Mouse (Mus musculus): ENCODE results near the gene Rfx5. TPM values are rescaled to one million over a fixed set of nuclear protein-coding genes. Genes with fewer than 3 reads are reported as not detected.
A peak's percentile ranks its signal among the peaks of the same experiment; 100 is the strongest.
"Not testable (repeated sequence)": the region's sequence is repeated elsewhere in the genome, so short reads cannot be mapped to it uniquely, and the experiment has no call there.

Rfx5 gene
- polyA plus RNA-seq, 1 experiment from 2014 or later: 4.5 TPM

DNA sequence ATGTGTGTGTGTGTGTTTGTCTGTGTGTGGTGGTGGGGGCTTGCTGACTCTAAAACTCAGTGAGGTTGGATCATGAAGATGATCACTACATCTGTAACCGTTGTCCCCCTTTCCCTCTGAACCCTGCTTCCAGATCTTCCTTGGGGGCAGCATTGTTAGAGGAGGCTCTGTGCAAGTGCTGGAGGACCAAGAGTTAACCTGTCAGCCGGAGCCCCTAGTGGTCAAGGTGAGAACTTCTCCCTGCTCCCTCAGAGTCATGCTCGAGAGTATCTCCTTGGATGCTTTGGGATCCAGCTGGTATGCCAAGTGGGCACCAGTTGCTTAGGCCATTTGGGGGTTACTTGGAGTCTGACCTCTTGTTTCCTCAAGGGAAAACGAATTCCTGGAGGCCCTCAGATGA, 10.2 kb upstream of the Rfx5 start:
- not testable (repeated sequence) for H3K4me3 ChIP-seq (ENCODE audit: low read depth, low read length); H3K27me3 ChIP-seq (replicated peaks; ENCODE audit: control insufficient read depth, insufficient read depth, low read length); H3K27ac ChIP-seq (ENCODE audit: low read depth, low read length); H3K9me3 ChIP-seq (ENCODE audit: control insufficient read depth, low read length); DNase-seq (ENCODE audit: low spot score); H3K4me1 ChIP-seq (replicated peaks; ENCODE audit: control insufficient read depth, insufficient read depth, low read length); H3K9ac ChIP-seq (ENCODE audit: low read depth, low read length); H3K4me2 ChIP-seq; H3K36me3 ChIP-seq (ENCODE audit: control insufficient read depth, insufficient read depth, low read length)
- 25% methylated on average over 4 of the region's 4 CpGs for WGBS
- ATAC-seq (replicated peaks; ENCODE audit: low FRiP score): peak; percentile 65

DNA sequence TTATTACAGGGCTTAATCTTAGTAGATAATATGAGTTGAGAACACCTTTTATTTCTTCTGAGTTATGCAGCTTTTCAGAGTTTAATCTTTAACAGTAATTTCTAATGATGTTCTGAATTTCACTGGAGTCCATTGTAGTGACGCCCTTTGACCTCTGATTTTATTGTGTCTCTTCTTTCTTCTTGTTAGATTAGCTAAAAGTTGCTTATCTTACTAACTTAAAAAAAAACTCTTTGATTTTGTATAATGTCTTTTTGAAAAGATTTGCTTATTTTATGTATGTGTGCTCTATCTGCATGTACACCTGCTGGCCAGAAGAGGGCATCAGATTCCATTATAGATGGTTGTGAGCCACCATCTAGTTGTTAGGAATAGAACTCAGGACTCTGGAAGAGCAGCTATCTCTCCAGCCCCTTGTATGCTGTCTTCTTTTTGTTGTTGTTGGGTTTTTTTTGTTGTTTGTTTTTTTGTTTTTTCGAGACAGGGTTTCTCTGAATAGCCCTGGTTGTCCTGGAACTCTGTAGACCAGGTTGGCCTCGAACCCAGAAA, 5.7 kb upstream of the Rfx5 start:
- WGBS: 64% methylated on average over 3 of the region's 3 CpGs
- Histone ChIP-seq H3K9ac (ENCODE audit: low read depth, low read length) (no peak overlapping the region), H3K4me2 (no peak overlapping the region), H3K9me3 (ENCODE audit: control insufficient read depth, low read length) (no peaks in the 10 kb centered on the region), H3K27ac (ENCODE audit: low read depth, low read length) (no peak overlapping the region), H3K36me3 (ENCODE audit: control insufficient read depth, insufficient read depth, low read length) (no peaks in the 10 kb centered on the region), H3K4me3 (ENCODE audit: low read depth, low read length) (no peak overlapping the region), H3K4me1 (replicated peaks; ENCODE audit: control insufficient read depth, insufficient read depth, low read length) (no peaks in the 10 kb centered on the region; the same call in 1 of the 2 replicates), H3K27me3 (replicated peaks; ENCODE audit: control insufficient read depth, insufficient read depth, low read length) (no peaks in the 10 kb centered on the region)
- DNase-seq (ENCODE audit: low spot score): no peak
- ATAC-seq (replicated peaks; ENCODE audit: low FRiP score): no peak

DNA sequence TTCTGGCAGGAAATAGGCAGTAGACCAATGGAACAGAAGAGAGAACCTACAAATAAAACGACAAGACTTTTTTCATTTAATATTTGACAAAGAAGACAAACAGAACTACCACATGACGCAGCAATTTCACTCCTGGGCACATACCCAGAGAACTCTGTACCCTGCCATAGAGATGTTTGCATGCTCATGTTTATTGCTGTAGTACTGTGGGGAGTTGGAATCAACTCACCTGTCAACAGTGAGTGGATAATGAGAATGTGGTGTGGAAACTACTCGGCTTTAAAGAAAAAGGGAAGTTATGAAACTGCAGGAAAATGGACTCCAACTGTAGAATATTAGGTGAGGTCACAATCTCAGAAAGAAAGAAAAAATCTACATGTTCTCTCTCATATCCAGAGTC, 4.2 kb upstream of the Rfx5 start:
- no peaks in the 10 kb centered on the region for H3K27me3 ChIP-seq (replicated peaks; ENCODE audit: control insufficient read depth, insufficient read depth, low read length)
- no peak for DNase-seq (ENCODE audit: low spot score)
- H3K27ac ChIP-seq (ENCODE audit: low read depth, low read length): no peak overlapping the region
- H3K4me2 ChIP-seq: no peak overlapping the region
- H3K9me3 ChIP-seq (ENCODE audit: control insufficient read depth, low read length): no peaks in the 10 kb centered on the region
- H3K9ac ChIP-seq (ENCODE audit: low read depth, low read length): no peak overlapping the region
- ATAC-seq (replicated peaks; ENCODE audit: low FRiP score): no peak
- no peak overlapping the region for H3K4me3 ChIP-seq (ENCODE audit: low read depth, low read length)
- H3K4me1 ChIP-seq (replicated peaks; ENCODE audit: control insufficient read depth, insufficient read depth, low read length): 0 out of 2 replicates have a peak, but pooled peaks cover under 1% of the 10 kb centered on the region
- 57% methylated on average over 3 of the region's 3 CpGs for WGBS
- H3K36me3 ChIP-seq (ENCODE audit: control insufficient read depth, insufficient read depth, low read length): no peaks in the 10 kb centered on the region

DNA sequence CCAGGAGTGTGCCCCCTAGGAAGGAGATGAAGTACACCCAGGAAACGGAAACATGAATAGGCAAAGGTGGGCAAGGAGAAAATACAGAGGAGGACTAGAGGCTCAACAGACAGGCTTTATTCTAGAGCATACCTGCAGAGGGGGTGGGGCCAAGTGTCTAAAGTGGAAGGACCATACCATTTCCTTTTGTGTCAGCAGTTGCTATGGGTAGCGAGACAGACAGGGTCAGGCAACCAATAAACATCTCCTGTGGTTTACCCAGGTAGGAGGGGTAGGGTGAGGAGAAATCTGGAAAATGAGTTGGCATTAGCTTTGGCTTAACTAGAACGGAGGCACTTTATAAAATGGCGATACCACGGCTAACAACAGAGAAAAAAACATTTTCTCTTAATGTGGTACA, 1.1 kb upstream of the Rfx5 start:
- peaks cover 7% of the 10 kb centered on the region; the same call in 1 of the 2 replicates for H3K36me3 ChIP-seq (ENCODE audit: control insufficient read depth, insufficient read depth, low read length)
- DNase-seq (ENCODE audit: low spot score) (no peak), ATAC-seq (replicated peaks; ENCODE audit: low FRiP score) (no peak)
- H3K9ac ChIP-seq (ENCODE audit: low read depth, low read length): no peak overlapping the region
- no peak overlapping the region for H3K27ac ChIP-seq (ENCODE audit: low read depth, low read length)
- 73% methylated on average over 5 of the region's 5 CpGs for WGBS
- H3K27me3 ChIP-seq (replicated peaks; ENCODE audit: control insufficient read depth, insufficient read depth, low read length): no peaks in the 10 kb centered on the region
- 0 out of 2 replicates have a peak overlapping the region, but pooled peaks have one; percentile 67 for H3K4me3 ChIP-seq (ENCODE audit: low read depth, low read length)
- H3K9me3 ChIP-seq (ENCODE audit: control insufficient read depth, low read length): no peaks in the 10 kb centered on the region
- H3K4me1 ChIP-seq (replicated peaks; ENCODE audit: control insufficient read depth, insufficient read depth, low read length): 0 out of 2 replicates have a peak, but pooled peaks cover 7% of the 10 kb centered on the region
- H3K4me2 ChIP-seq: peak overlapping the region; percentile 84

DNA sequence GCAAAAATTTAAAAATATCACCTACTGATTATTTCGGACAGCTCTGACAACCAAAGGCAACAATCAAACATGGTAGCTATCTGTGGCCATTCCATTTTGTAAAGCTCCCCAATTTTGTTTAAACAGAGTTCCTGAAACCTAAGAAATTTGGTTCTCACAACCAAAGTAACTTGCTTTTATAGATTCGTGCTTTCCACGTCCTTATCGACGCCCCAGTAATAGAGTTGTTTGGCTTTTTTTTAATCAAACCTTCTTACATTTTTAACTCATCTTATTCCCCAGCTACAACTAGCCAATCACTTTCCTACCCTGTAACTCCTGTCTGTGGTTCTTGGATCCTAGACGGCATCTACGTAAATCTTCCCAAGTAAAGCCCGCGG, 501 bp upstream of the Rfx5 start:
- DNase-seq (ENCODE audit: low spot score) (no peak), ATAC-seq (replicated peaks; ENCODE audit: low FRiP score) (no peak)
- Histone ChIP-seq H3K36me3 (ENCODE audit: control insufficient read depth, insufficient read depth, low read length) (peaks cover 7% of the 10 kb centered on the region; the same call in 1 of the 2 replicates), H3K9me3 (ENCODE audit: control insufficient read depth, low read length) (no peaks in the 10 kb centered on the region), H3K4me1 (replicated peaks; ENCODE audit: control insufficient read depth, insufficient read depth, low read length) (peaks cover 7% of the 10 kb centered on the region; the same call in 1 of the 2 replicates), H3K4me3 (ENCODE audit: low read depth, low read length) (peak overlapping the region; percentile 67), H3K4me2 (peak overlapping the region; percentile 84), H3K9ac (ENCODE audit: low read depth, low read length) (peak overlapping the region; percentile 83), H3K27ac (ENCODE audit: low read depth, low read length) (peak overlapping the region; percentile 49; the same call in 1 of the 2 replicates), H3K27me3 (replicated peaks; ENCODE audit: control insufficient read depth, insufficient read depth, low read length) (no peaks in the 10 kb centered on the region)
- WGBS: 17% methylated on average over 9 of the region's 9 CpGs

DNA sequence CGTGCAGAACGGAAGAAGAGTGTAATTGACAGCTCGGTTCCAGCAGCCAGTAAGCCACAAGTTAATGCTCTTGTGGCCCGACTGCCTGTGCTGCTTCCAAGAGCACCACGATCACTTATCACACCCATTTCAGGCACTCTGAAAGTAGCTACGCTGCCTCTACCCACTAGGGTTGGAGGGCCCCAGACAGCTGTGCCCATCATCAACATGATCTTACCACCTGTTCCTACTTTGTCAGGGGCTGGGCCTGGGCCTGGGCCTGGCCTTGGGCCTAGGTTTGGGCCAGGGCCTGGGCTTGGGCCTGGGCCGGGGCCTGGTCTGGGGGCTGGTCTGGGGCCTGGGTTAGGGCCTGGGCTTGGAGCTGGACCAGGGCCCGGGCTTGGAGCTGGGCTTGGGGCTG, 4.4 kb downstream of the Rfx5 start:
- Histone ChIP-seq H3K4me1 (replicated peaks; ENCODE audit: control insufficient read depth, insufficient read depth, low read length) (peaks cover 7% of the 10 kb centered on the region; the same call in 1 of the 2 replicates), H3K27ac (ENCODE audit: low read depth, low read length) (peak overlapping the region; percentile 5; the same call in 1 of the 2 replicates), H3K9ac (ENCODE audit: low read depth, low read length) (no peak overlapping the region), H3K36me3 (ENCODE audit: control insufficient read depth, insufficient read depth, low read length) (peaks cover 7% of the 10 kb centered on the region; the same call in 1 of the 2 replicates), H3K4me3 (ENCODE audit: low read depth, low read length) (no peak overlapping the region), H3K9me3 (ENCODE audit: control insufficient read depth, low read length) (no peaks in the 10 kb centered on the region), H3K27me3 (replicated peaks; ENCODE audit: control insufficient read depth, insufficient read depth, low read length) (no peaks in the 10 kb centered on the region), H3K4me2 (no peak overlapping the region)
- no peak for DNase-seq (ENCODE audit: low spot score)
- WGBS: 78% methylated on average over 8 of the region's 8 CpGs
- no peak for ATAC-seq (replicated peaks; ENCODE audit: low FRiP score)

DNA sequence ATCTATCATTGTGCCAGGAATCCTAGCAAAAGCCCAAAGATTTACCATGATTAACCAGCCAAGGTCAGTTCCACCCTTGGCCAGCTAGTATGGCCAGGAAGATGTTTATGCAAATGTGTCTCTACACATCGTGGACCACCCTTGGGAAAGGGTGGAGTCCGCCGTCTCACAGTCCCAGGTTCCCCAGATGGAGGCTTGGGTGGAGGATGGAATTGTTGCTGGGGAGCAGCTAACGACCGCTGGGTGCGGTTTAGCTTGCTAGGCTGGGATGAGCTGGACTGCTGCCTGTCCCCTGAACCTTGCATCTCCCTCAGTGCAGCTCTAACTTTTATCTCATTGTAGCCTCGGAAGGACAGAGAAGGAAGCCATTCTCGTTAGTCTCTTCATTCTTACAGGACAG, 6.0 kb downstream of the Rfx5 start:
- DNase-seq (ENCODE audit: low spot score) (no peak), ATAC-seq (replicated peaks; ENCODE audit: low FRiP score) (no peak)
- Histone ChIP-seq H3K4me1 (replicated peaks; ENCODE audit: control insufficient read depth, insufficient read depth, low read length) (peaks cover 4% of the 10 kb centered on the region; the same call in 1 of the 2 replicates), H3K9me3 (ENCODE audit: control insufficient read depth, low read length) (no peaks in the 10 kb centered on the region), H3K27ac (ENCODE audit: low read depth, low read length) (no peak overlapping the region), H3K4me3 (ENCODE audit: low read depth, low read length) (no peak overlapping the region), H3K9ac (ENCODE audit: low read depth, low read length) (no peak overlapping the region), H3K27me3 (replicated peaks; ENCODE audit: control insufficient read depth, insufficient read depth, low read length) (no peaks in the 10 kb centered on the region), H3K4me2 (no peak overlapping the region), H3K36me3 (ENCODE audit: control insufficient read depth, insufficient read depth, low read length) (peaks cover 7% of the 10 kb centered on the region; the same call in 1 of the 2 replicates)
- 53% methylated on average over 8 of the region's 8 CpGs for WGBS

DNA sequence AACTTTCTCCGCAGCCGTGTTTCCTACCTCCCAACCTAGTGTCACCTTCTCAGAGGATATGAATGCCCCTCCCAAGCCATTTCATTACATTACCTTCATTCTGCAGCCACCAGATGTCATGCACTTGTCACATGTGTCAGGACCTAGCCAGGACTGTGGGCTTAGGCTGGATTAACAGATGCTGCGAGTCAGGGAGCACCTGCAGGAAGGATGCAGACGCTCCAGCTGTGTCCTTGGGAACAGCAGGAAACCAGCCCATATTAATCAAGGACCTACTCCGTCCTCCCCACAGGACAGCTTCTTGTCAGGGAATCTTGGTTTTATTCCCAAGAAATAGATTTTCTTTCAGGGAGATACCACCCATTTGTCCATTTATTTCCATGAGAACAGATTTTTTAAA, 6.4 kb downstream of the Rfx5 start:
- H3K4me3 ChIP-seq (ENCODE audit: low read depth, low read length): no peak overlapping the region
- ATAC-seq (replicated peaks; ENCODE audit: low FRiP score): no peak
- H3K4me1 ChIP-seq (replicated peaks; ENCODE audit: control insufficient read depth, insufficient read depth, low read length): peaks cover under 1% of the 10 kb centered on the region; the same call in 1 of the 2 replicates
- H3K4me2 ChIP-seq: no peak overlapping the region
- WGBS: 56% methylated on average over 5 of the region's 5 CpGs
- no peaks in the 10 kb centered on the region for H3K27me3 ChIP-seq (replicated peaks; ENCODE audit: control insufficient read depth, insufficient read depth, low read length)
- peaks cover 7% of the 10 kb centered on the region; the same call in 1 of the 2 replicates for H3K36me3 ChIP-seq (ENCODE audit: control insufficient read depth, insufficient read depth, low read length)
- no peak for DNase-seq (ENCODE audit: low spot score)
- no peaks in the 10 kb centered on the region for H3K9me3 ChIP-seq (ENCODE audit: control insufficient read depth, low read length)
- no peak overlapping the region for H3K27ac ChIP-seq (ENCODE audit: low read depth, low read length)
- H3K9ac ChIP-seq (ENCODE audit: low read depth, low read length): no peak overlapping the region

DNA sequence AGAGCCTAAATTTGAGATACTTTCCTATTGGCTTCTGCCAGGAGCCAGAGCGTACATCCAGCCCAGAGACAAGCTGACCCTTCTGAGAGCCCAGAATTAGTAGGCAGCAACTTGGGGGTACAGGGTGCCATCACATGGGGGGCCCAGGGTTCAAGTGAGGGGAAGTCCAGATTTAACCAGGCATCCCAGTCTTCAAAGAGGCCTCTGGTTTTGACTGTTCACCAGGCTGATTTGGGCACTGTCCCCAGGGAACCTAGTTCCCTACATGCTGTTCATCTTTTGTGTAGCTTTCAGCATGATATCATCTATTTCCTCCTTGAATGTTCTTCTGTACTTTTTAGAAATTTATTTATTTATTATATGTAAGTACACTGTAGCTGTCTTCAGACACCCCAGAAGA, 11.1 kb downstream of the Rfx5 start:
- Histone ChIP-seq H3K27me3 (replicated peaks; ENCODE audit: control insufficient read depth, insufficient read depth, low read length) (no peaks in the 10 kb centered on the region), H3K4me3 (ENCODE audit: low read depth, low read length) (no peak overlapping the region), H3K9ac (ENCODE audit: low read depth, low read length) (no peak overlapping the region), H3K4me1 (replicated peaks; ENCODE audit: control insufficient read depth, insufficient read depth, low read length) (no peaks in the 10 kb centered on the region), H3K9me3 (ENCODE audit: control insufficient read depth, low read length) (no peaks in the 10 kb centered on the region), H3K27ac (ENCODE audit: low read depth, low read length) (no peak overlapping the region), H3K36me3 (ENCODE audit: control insufficient read depth, insufficient read depth, low read length) (no peaks in the 10 kb centered on the region), H3K4me2 (no peak overlapping the region)
- DNase-seq (ENCODE audit: low spot score) (no peak), ATAC-seq (replicated peaks; ENCODE audit: low FRiP score) (no peak)
- 93% methylated on average over 1 of the region's 1 CpGs for WGBS

All from liver, embryonic 11.5 days (tissue).